Mouse (Mus musculus): ENCODE measurements around the gene Mnt.

GRCm38 (mm10) chr11:74866640-74867039 lies 35.9 kb downstream of the Mnt start:
- TF ChIP-seq GATA1 (IDR thresholded peaks at IDR 0.05; ENCODE audit: borderline replicate concordance, low read length): no peak
- TF ChIP-seq FLI1 (IDR thresholded peaks at IDR 0.05; ENCODE audit: low read length): no peak
